ENCODE assay signal across 13 mouse cellular contexts in genomic region chr9:56620512-56621371, GRCm38 (mm10).
A peak's percentile ranks its signal among the peaks of the same experiment; 100 is the strongest.
DNase-seq lines count a peak whose midpoint lies in the region; ATAC-seq lines count a peak whose summit lies in the region.
"Had no signal": no experiment of that assay in that cellular context is flagged by ENCODE, and none has a peak within 500 bp of the region (broad histone marks: within the 10 kb centered on the region; RNA-seq: fewer than 3 reads in every experiment).

No protein-coding gene starts in this region.

- ATAC-seq in hindbrain, embryonic 16.5 days = no peak
- no peak for ATAC-seq in midbrain, embryonic 13.5 days
- no peak for ATAC-seq in midbrain, embryonic 15.5 days (replicated peaks)
- no peak for ATAC-seq in limb, embryonic 13.5 days (ENCODE audit: low FRiP score, low read depth)
- no peak for ATAC-seq in granulocyte monocyte progenitor cell, adult 5-6 weeks (replicated peaks; ENCODE audit: poor library complexity, severe bottlenecking)

- H3K4me3 ChIP-seq in hindbrain, embryonic 10.5 days = peak overlapping the region; percentile 25; the same call in 1 of the 2 replicates
- no peak overlapping the region for H3K4me3 ChIP-seq in hindbrain, embryonic 16.5 days (ENCODE audit: low read length)
- no peak overlapping the region for H3K4me3 ChIP-seq in midbrain, embryonic 13.5 days (replicated peaks)
- H3K4me3 ChIP-seq in midbrain, embryonic 15.5 days = no peak overlapping the region
- H3K4me3 ChIP-seq in limb, embryonic 13.5 days = no peak overlapping the region
- H3K4me3 ChIP-seq: embryonic facial prominence, embryonic 15.5 days; myocyte had no signal

- no peak overlapping the region for H3K4me2 ChIP-seq in hindbrain, embryonic 16.5 days (ENCODE audit: low read length)
- H3K4me2 ChIP-seq in midbrain, embryonic 13.5 days (replicated peaks) = no peak overlapping the region
- H3K4me2 ChIP-seq in midbrain, embryonic 15.5 days = no peak overlapping the region
- H3K4me2 ChIP-seq in limb, embryonic 13.5 days (replicated peaks) = peak overlapping the region; percentile 36; the same call in 1 of the 2 replicates
- H3K4me2 ChIP-seq: embryonic facial prominence, embryonic 15.5 days had no signal

- H3K27me3 ChIP-seq in hindbrain, embryonic 10.5 days (ENCODE audit: insufficient read depth, poor library complexity, severe bottlenecking) = peaks cover 53% of the 10 kb centered on the region
- H3K27me3 ChIP-seq in hindbrain, embryonic 16.5 days (replicated peaks; ENCODE audit: control insufficient read depth, insufficient read depth, low read length) = no peaks in the 10 kb centered on the region
- H3K27me3 ChIP-seq in midbrain, embryonic 13.5 days = peaks cover 28% of the 10 kb centered on the region
- H3K27me3 ChIP-seq in midbrain, embryonic 15.5 days (replicated peaks) = no peaks in the 10 kb centered on the region
- H3K27me3 ChIP-seq in limb, embryonic 13.5 days = peaks cover 68% of the 10 kb centered on the region

- peaks cover 9% of the 10 kb centered on the region; the same call in 1 of the 2 replicates for H3K36me3 ChIP-seq in hindbrain, embryonic 10.5 days
- H3K36me3 ChIP-seq in hindbrain, embryonic 16.5 days (ENCODE audit: control insufficient read depth, insufficient read depth, low read length) = peaks cover 27% of the 10 kb centered on the region
- H3K36me3 ChIP-seq in midbrain, embryonic 13.5 days = peaks cover 52% of the 10 kb centered on the region
- peaks cover 9% of the 10 kb centered on the region for H3K36me3 ChIP-seq in midbrain, embryonic 15.5 days (replicated peaks)
- peaks cover 12% of the 10 kb centered on the region for H3K36me3 ChIP-seq in limb, embryonic 13.5 days

- no peaks in the 10 kb centered on the region for H3K9me3 ChIP-seq in hindbrain, embryonic 10.5 days
- H3K9me3 ChIP-seq in hindbrain, embryonic 16.5 days (ENCODE audit: control insufficient read depth, low read length) = no peaks in the 10 kb centered on the region
- H3K9me3 ChIP-seq in midbrain, embryonic 13.5 days = no peaks in the 10 kb centered on the region
- H3K9me3 ChIP-seq in midbrain, embryonic 15.5 days = no peaks in the 10 kb centered on the region
- H3K9me3 ChIP-seq in limb, embryonic 13.5 days = no peaks in the 10 kb centered on the region
- H3K9me3 ChIP-seq: embryonic facial prominence, embryonic 15.5 days had no signal

- peaks cover 31% of the 10 kb centered on the region for H3K4me1 ChIP-seq in hindbrain, embryonic 10.5 days (replicated peaks)
- peaks cover 7% of the 10 kb centered on the region for H3K4me1 ChIP-seq in hindbrain, embryonic 16.5 days (ENCODE audit: control insufficient read depth, insufficient read depth, low read depth, low read length)
- peaks cover 16% of the 10 kb centered on the region for H3K4me1 ChIP-seq in midbrain, embryonic 13.5 days (replicated peaks)
- peaks cover 6% of the 10 kb centered on the region; the same call in 1 of the 2 replicates for H3K4me1 ChIP-seq in midbrain, embryonic 15.5 days
- peaks cover 23% of the 10 kb centered on the region for H3K4me1 ChIP-seq in limb, embryonic 13.5 days

- DNase-seq in cerebellum, postnatal 10 days = peak; percentile 54 to 57
- no peak for DNase-seq in cerebellum, postnatal 36 days
- DNase-seq in hindbrain, embryonic 10.5 days (ENCODE audit: low spot score) = no peak
- DNase-seq: adrenal gland, postnatal 14 days; cerebellum, adult 11 months; gastrocnemius, postnatal 14 days had no signal

- 21% methylated on average over 42 of the region's 42 CpGs for WGBS in hindbrain, embryonic 10.5 days
- 26% methylated on average over 42 of the region's 42 CpGs for WGBS in hindbrain, embryonic 16.5 days
- WGBS in midbrain, embryonic 13.5 days = 29% methylated on average over 42 of the region's 42 CpGs
- WGBS in midbrain, embryonic 15.5 days = 24% methylated on average over 42 of the region's 42 CpGs
- WGBS in limb, embryonic 13.5 days = 25% methylated on average over 42 of the region's 42 CpGs

- no peak overlapping the region for H3K9ac ChIP-seq in hindbrain, embryonic 16.5 days (ENCODE audit: low read depth, low read length)
- 0 out of 2 replicates have a peak overlapping the region, but pooled peaks have one; percentile 39 for H3K9ac ChIP-seq in midbrain, embryonic 13.5 days (replicated peaks)
- H3K9ac ChIP-seq in midbrain, embryonic 15.5 days = no peak overlapping the region
- H3K9ac ChIP-seq in limb, embryonic 13.5 days = no peak overlapping the region
- H3K9ac ChIP-seq: embryonic facial prominence, embryonic 15.5 days had no signal

- no peak overlapping the region for H3K27ac ChIP-seq in hindbrain, embryonic 10.5 days
- no peak overlapping the region for H3K27ac ChIP-seq in hindbrain, embryonic 16.5 days (ENCODE audit: low read depth, low read length)
- no peak overlapping the region for H3K27ac ChIP-seq in midbrain, embryonic 13.5 days
- no peak overlapping the region for H3K27ac ChIP-seq in midbrain, embryonic 15.5 days
- H3K27ac ChIP-seq in limb, embryonic 13.5 days = no peak overlapping the region
- H3K27ac ChIP-seq: embryonic facial prominence, embryonic 15.5 days had no signal

Comparison
In these comparisons a context has a peak if more than half of its experiments do, and no peak if none do; other contexts are left out.
1. DNase-seq: peak in cerebellum, postnatal 10 days (2 of 2); none in cerebellum, postnatal 36 days (0 of 2) and hindbrain, embryonic 10.5 days (single experiment).